Mouse (Mus musculus): ENCODE data around the gene Gadd45g.

DNA sequence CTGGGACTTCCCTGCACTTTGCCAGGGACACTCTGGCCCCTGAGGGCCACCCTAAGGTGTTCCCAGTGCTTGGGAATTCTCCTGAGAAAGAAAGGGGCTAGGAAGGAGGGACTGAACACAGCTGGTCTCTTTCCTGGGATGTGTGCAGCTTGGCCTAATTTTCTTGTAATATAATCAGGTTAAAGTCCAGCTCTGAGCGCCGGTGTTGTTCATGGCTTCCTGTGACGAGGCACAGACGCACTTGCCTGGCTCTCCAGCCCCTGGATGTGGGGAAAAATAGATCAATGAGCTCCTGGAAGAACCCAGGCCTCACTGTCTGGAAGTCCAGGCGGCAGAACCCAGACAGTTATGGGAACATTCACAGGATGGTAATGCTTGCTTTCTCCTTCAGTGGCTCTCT, 10.7 kb downstream of the Gadd45g start:
- TF ChIP-seq CTCF (IDR thresholded peaks at IDR 0.05; ENCODE audit: low read depth) = no peak
- TF ChIP-seq EP300 (IDR thresholded peaks at IDR 0.05; ENCODE audit: low read depth) = no peak

All from heart, postnatal 0 days (tissue).